Comparison of ENCODE assay signal across 10 mouse cellular contexts in the genomic region with DNA sequence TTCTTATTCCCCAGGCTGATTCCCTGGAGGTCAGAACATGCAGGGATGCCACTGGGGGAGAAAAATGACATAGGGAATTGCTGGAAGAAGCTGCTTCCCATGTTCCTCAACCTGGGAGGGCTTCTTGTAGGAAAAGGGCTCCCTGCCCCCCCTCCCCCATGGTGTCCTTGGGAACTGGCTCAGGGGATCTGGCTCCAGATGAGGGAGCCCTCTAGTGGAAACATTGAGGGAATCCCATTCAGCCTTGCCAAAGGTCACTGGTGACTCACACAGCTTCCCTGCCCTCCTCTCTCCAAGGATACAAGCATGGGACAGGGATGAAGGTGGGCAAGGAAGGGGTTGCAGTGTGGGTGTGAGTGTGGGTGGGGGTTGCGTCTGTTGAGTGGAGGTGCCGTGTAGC. TPM values are rescaled to one million over a fixed set of nuclear protein-coding genes. Genes with fewer than 3 reads are reported as not detected.
A peak's percentile ranks its signal among the peaks of the same experiment; 100 is the strongest.
DNase-seq lines count a peak whose midpoint lies in the region; ATAC-seq and TF ChIP-seq lines count a peak whose summit lies in the region.
"Had no signal": no experiment of that assay in that cellular context is flagged by ENCODE, and none has a peak within 500 bp of the region (broad histone marks: within the 10 kb centered on the region; RNA-seq: fewer than 3 reads in every experiment).

No protein-coding gene starts in this region.

- intact Hi-C loops in gastrocnemius, postnatal 14 days (cut with DNase I; ENCODE audit: low total_unique reads), result loop anchor here (10.0 kb wide), 1 partner anchor 152 kb away; no protein-coding TSS in a partner anchor

- DNase-seq in hindbrain, embryonic 11.5 days (ENCODE audit: low spot score), result peak; percentile 31
- DNase-seq in 416B (ENCODE audit: low read depth) (peak; percentile 48), R1 (ENCODE audit: low read depth, low spot score) (peak; percentile 66), MN1 (ENCODE audit: low spot score) (no peak)
- DNase-seq in heart, adult 9 months (ENCODE audit: low spot score in 2 of 2), result peak; percentile 26 to 29
- no peak for DNase-seq in gastrocnemius, postnatal 14 days

- H3K4me3 ChIP-seq in hindbrain, embryonic 11.5 days (ENCODE audit: low read depth, low read length), result no peak overlapping the region
- no peak overlapping the region for H3K4me3 ChIP-seq in hindbrain, embryonic 16.5 days (ENCODE audit: low read length)
- no peak overlapping the region for H3K4me3 ChIP-seq in olfactory bulb, adult 2 months (ENCODE audit: insufficient read depth, low read depth, low read length)
- H3K4me3 ChIP-seq: limb, embryonic 15.5 days had no signal

- TF ChIP-seq POLR2A in olfactory bulb, adult 2 months (IDR thresholded peaks at IDR 0.05; ENCODE audit: insufficient read depth, low read depth, low read length), result no peak

- no peaks in the 10 kb centered on the region for H3K4me1 ChIP-seq in hindbrain, embryonic 11.5 days (replicated peaks; ENCODE audit: control insufficient read depth, insufficient read depth, low read length)
- H3K4me1 ChIP-seq in hindbrain, embryonic 16.5 days (ENCODE audit: control insufficient read depth, insufficient read depth, low read depth, low read length), result no peaks in the 10 kb centered on the region
- peaks cover 4% of the 10 kb centered on the region; the same call in 1 of the 2 replicates for H3K4me1 ChIP-seq in olfactory bulb, adult 2 months (ENCODE audit: control insufficient read depth, insufficient read depth, low read length)

- no peak overlapping the region for H3K4me2 ChIP-seq in hindbrain, embryonic 11.5 days (replicated peaks; ENCODE audit: low read depth, low read length)
- no peak overlapping the region for H3K4me2 ChIP-seq in hindbrain, embryonic 16.5 days (ENCODE audit: low read length)
- H3K4me2 ChIP-seq: limb, embryonic 15.5 days had no signal

- no peaks in the 10 kb centered on the region for H3K27me3 ChIP-seq in hindbrain, embryonic 11.5 days (ENCODE audit: control insufficient read depth, insufficient read depth, low read length)
- no peaks in the 10 kb centered on the region for H3K27me3 ChIP-seq in hindbrain, embryonic 16.5 days (replicated peaks; ENCODE audit: control insufficient read depth, insufficient read depth, low read length)
- H3K27me3 ChIP-seq: limb, embryonic 15.5 days had no signal

- H3K9ac ChIP-seq in hindbrain, embryonic 11.5 days (ENCODE audit: low read depth, low read length), result no peak overlapping the region
- no peak overlapping the region for H3K9ac ChIP-seq in hindbrain, embryonic 16.5 days (ENCODE audit: low read depth, low read length)
- H3K9ac ChIP-seq: limb, embryonic 15.5 days had no signal

- TF ChIP-seq CTCF in olfactory bulb, adult 2 months (IDR thresholded peaks at IDR 0.05; ENCODE audit: insufficient read depth, low read depth, low read length), result peak; percentile 30; the same call in 1 of the 2 replicates

- ATAC-seq in hindbrain, embryonic 11.5 days (ENCODE audit: low FRiP score), result no peak
- ATAC-seq in hindbrain, embryonic 16.5 days, result no peak

- no peaks in the 10 kb centered on the region for H3K36me3 ChIP-seq in hindbrain, embryonic 11.5 days (ENCODE audit: control insufficient read depth, insufficient read depth, low read length)
- H3K36me3 ChIP-seq in hindbrain, embryonic 16.5 days (ENCODE audit: control insufficient read depth, insufficient read depth, low read length), result no peaks in the 10 kb centered on the region
- H3K36me3 ChIP-seq: limb, embryonic 15.5 days had no signal

- WGBS in hindbrain, embryonic 11.5 days, result 65% methylated on average over 2 of the region's 2 CpGs
- 83% methylated on average over 2 of the region's 2 CpGs for WGBS in hindbrain, embryonic 16.5 days
- WGBS in olfactory bulb, adult 2 months, result 87% methylated on average over 2 of the region's 2 CpGs

- H3K27ac ChIP-seq in hindbrain, embryonic 11.5 days (ENCODE audit: low read depth, low read length), result no peak overlapping the region
- H3K27ac ChIP-seq in hindbrain, embryonic 16.5 days (ENCODE audit: low read depth, low read length), result no peak overlapping the region
- H3K27ac ChIP-seq in olfactory bulb, adult 2 months (ENCODE audit: insufficient read depth, low read depth, low read length), result no peak overlapping the region
- H3K27ac ChIP-seq: limb, embryonic 15.5 days had no signal

- no peaks in the 10 kb centered on the region for H3K9me3 ChIP-seq in hindbrain, embryonic 11.5 days (ENCODE audit: control insufficient read depth, low read length)
- H3K9me3 ChIP-seq in hindbrain, embryonic 16.5 days (ENCODE audit: control insufficient read depth, low read length), result no peaks in the 10 kb centered on the region
- H3K9me3 ChIP-seq: limb, embryonic 15.5 days had no signal

RNA-seq across cellular contexts. Expression of gene Krt83, which starts 5.9 kb away (rescaled TPM):
- polyA plus RNA-seq in hindbrain, embryonic 11.5 days (2014; fragmentation: Nextera tagmentation; extraction: Ambion mirVana), result not detected in 2 replicates
- not detected in 2 replicates for polyA plus RNA-seq in hindbrain, embryonic 16.5 days (2015; fragmentation: Nextera tagmentation; extraction: Ambion mirVana)
- not detected in 2 replicates for polyA plus RNA-seq in olfactory bulb, adult 2 months (2012; ENCODE audit: insufficient read depth, insufficient read length, low replicate concordance, missing spikeins)
- total RNA-seq in gastrocnemius, postnatal 14 days (2021), result under 1 TPM in 1 of 2 experiments, not detected in 1; 0.14 TPM
- polyA plus RNA-seq: stomach, embryonic 14.5 days had no signal

RNA-seq across cellular contexts. Expression of gene Gm49425, which starts 19.9 kb away (rescaled TPM):
- polyA plus RNA-seq in hindbrain, embryonic 11.5 days (2014; fragmentation: Nextera tagmentation; extraction: Ambion mirVana), result not detected in 2 replicates
- polyA plus RNA-seq in hindbrain, embryonic 16.5 days (2015; fragmentation: Nextera tagmentation; extraction: Ambion mirVana), result not detected in 2 replicates
- polyA plus RNA-seq in olfactory bulb, adult 2 months (2012; ENCODE audit: insufficient read depth, insufficient read length, low replicate concordance, missing spikeins), result not detected in 2 replicates
- total RNA-seq in gastrocnemius, postnatal 14 days (2021), result not detected
- polyA plus RNA-seq: stomach, embryonic 14.5 days had no signal

RNA-seq across cellular contexts. Expression of gene Krt86, which starts 23.9 kb away (rescaled TPM):
- not detected in 2 replicates for polyA plus RNA-seq in hindbrain, embryonic 11.5 days (2014; fragmentation: Nextera tagmentation; extraction: Ambion mirVana)
- polyA plus RNA-seq in hindbrain, embryonic 16.5 days (2015; fragmentation: Nextera tagmentation; extraction: Ambion mirVana), result 0.10 and 0.12 TPM in 2 replicates
- polyA plus RNA-seq in olfactory bulb, adult 2 months (2012; ENCODE audit: insufficient read depth, insufficient read length, low replicate concordance, missing spikeins), result not detected in 2 replicates
- not detected for total RNA-seq in gastrocnemius, postnatal 14 days (2021)
- polyA plus RNA-seq: stomach, embryonic 14.5 days had no signal

RNA-seq across cellular contexts. Expression of gene Krt81, which starts 33.6 kb away (rescaled TPM):
- not detected in 2 replicates for polyA plus RNA-seq in hindbrain, embryonic 11.5 days (2014; fragmentation: Nextera tagmentation; extraction: Ambion mirVana)
- 0.20 TPM in 1 of 2 replicates, not detected in the other for polyA plus RNA-seq in hindbrain, embryonic 16.5 days (2015; fragmentation: Nextera tagmentation; extraction: Ambion mirVana)
- polyA plus RNA-seq in olfactory bulb, adult 2 months (2012; ENCODE audit: insufficient read depth, insufficient read length, low replicate concordance, missing spikeins), result not detected in 2 replicates
- not detected for total RNA-seq in gastrocnemius, postnatal 14 days (2021)
- polyA plus RNA-seq: stomach, embryonic 14.5 days had no signal

RNA-seq across cellular contexts. Expression of gene Krt84, which starts 35.4 kb away (rescaled TPM):
- not detected in 2 replicates for polyA plus RNA-seq in hindbrain, embryonic 11.5 days (2014; fragmentation: Nextera tagmentation; extraction: Ambion mirVana)
- not detected in 2 replicates for polyA plus RNA-seq in hindbrain, embryonic 16.5 days (2015; fragmentation: Nextera tagmentation; extraction: Ambion mirVana)
- not detected in 2 replicates for polyA plus RNA-seq in olfactory bulb, adult 2 months (2012; ENCODE audit: insufficient read depth, insufficient read length, low replicate concordance, missing spikeins)
- under 1 TPM in 1 of 2 experiments, not detected in 1; 0.08 TPM for total RNA-seq in gastrocnemius, postnatal 14 days (2021)
- polyA plus RNA-seq: stomach, embryonic 14.5 days had no signal

Comparison
In these comparisons a context has a peak if more than half of its experiments do, and no peak if none do; other contexts are left out.
1. DNase-seq: peak in hindbrain, embryonic 11.5 days (single experiment), 416B (single experiment), R1 (single experiment) and heart, adult 9 months (2 of 2); none in MN1 (single experiment) and gastrocnemius, postnatal 14 days (single experiment).